In the genomic region with DNA sequence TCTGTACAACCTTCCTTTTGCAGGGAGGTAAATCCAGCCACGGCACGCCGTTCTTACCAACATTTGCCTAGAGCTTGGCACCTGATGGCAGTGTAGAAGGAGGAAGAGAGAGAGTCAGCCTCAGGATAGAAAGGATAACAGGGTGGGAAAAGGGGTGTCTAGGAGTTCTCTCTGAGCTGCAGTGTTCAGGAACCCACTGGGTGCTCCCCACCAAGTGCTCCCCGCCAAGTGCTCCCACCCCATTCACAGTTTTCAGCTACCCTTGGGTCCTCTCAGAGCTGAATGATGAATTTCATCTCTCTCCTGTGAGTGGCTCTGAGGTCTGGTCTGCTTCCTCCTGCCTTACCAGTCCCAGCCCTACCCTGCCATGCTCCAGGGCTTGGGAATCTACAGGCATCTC, we compare ENCODE assay signal across 10 mouse cellular contexts. TPM values are rescaled to one million over a fixed set of nuclear protein-coding genes. Genes with fewer than 3 reads are reported as not detected.
A peak's percentile ranks its signal among the peaks of the same experiment; 100 is the strongest.
DNase-seq lines count a peak whose midpoint lies in the region; ATAC-seq lines count a peak whose summit lies in the region.
"Had no signal": no experiment of that assay in that cellular context is flagged by ENCODE, and none has a peak within 500 bp of the region (broad histone marks: within the 10 kb centered on the region; RNA-seq: fewer than 3 reads in every experiment).

No protein-coding gene starts in this region.

- H3K79me2 ChIP-seq in macrophage (ENCODE audit: inconsistent target): peaks cover 75% of the 10 kb centered on the region

- H3K27ac ChIP-seq in heart, embryonic 13.5 days (replicated peaks): no peak overlapping the region
- peak overlapping the region; percentile 87 for H3K27ac ChIP-seq in brown adipose tissue, adult 24 weeks (replicated peaks; ENCODE audit: low read depth, low read length)
- no peak overlapping the region for H3K27ac ChIP-seq in hindbrain, embryonic 11.5 days (ENCODE audit: low read depth, low read length)
- peak overlapping the region; percentile 100 for H3K27ac ChIP-seq in macrophage

- peak overlapping the region; percentile 85 for H3K4me3 ChIP-seq in heart, embryonic 13.5 days
- H3K4me3 ChIP-seq in brown adipose tissue, adult 24 weeks (ENCODE audit: insufficient read depth, low read depth, low read length): peak overlapping the region; percentile 92
- H3K4me3 ChIP-seq in hindbrain, embryonic 11.5 days (ENCODE audit: low read depth, low read length): peak overlapping the region; percentile 64
- peak overlapping the region; percentile 78 for H3K4me3 ChIP-seq in macrophage (ENCODE audit: inconsistent target)

- no peaks in the 10 kb centered on the region for H3K9me3 ChIP-seq in heart, embryonic 13.5 days
- no peaks in the 10 kb centered on the region for H3K9me3 ChIP-seq in hindbrain, embryonic 11.5 days (ENCODE audit: control insufficient read depth, low read length)

- H3K4me1 ChIP-seq in heart, embryonic 13.5 days: peaks cover 67% of the 10 kb centered on the region
- H3K4me1 ChIP-seq in brown adipose tissue, adult 24 weeks (ENCODE audit: control insufficient read depth, insufficient read depth, insufficient read length, low read length): peaks cover 7% of the 10 kb centered on the region
- H3K4me1 ChIP-seq in hindbrain, embryonic 11.5 days (replicated peaks; ENCODE audit: control insufficient read depth, insufficient read depth, low read length): peaks cover 4% of the 10 kb centered on the region; the same call in 1 of the 2 replicates

- H3K9ac ChIP-seq in heart, embryonic 13.5 days: peak overlapping the region; percentile 92
- no peak overlapping the region for H3K9ac ChIP-seq in hindbrain, embryonic 11.5 days (ENCODE audit: low read depth, low read length)

- 74% methylated on average over 4 of the region's 4 CpGs for WGBS in heart, embryonic 13.5 days
- WGBS in hindbrain, embryonic 11.5 days: 76% methylated on average over 4 of the region's 4 CpGs
- 78% methylated on average over 4 of the region's 4 CpGs for WGBS in macrophage (ENCODE audit: missing documents)

- H3K36me3 ChIP-seq in heart, embryonic 13.5 days: no peaks in the 10 kb centered on the region
- no peaks in the 10 kb centered on the region for H3K36me3 ChIP-seq in hindbrain, embryonic 11.5 days (ENCODE audit: control insufficient read depth, insufficient read depth, low read length)
- peaks cover 27% of the 10 kb centered on the region; the same call in 1 of the 2 replicates for H3K36me3 ChIP-seq in macrophage (ENCODE audit: inconsistent target)

- no peak for ATAC-seq in heart, embryonic 13.5 days (ENCODE audit: extremely low read depth, insufficient number of reproducible peaks, low FRiP score, low TSS enrichment)
- no peak for ATAC-seq in hindbrain, embryonic 11.5 days (ENCODE audit: low FRiP score)

- DNase-seq in heart, postnatal 4 days: no peak
- DNase-seq in hindbrain, embryonic 11.5 days (ENCODE audit: low spot score): no peak
- DNase-seq in urinary bladder, adult 18-20 months (ENCODE audit: low spot score in 2 of 2): no peak
- DNase-seq in T-cell, adult 2 months (ENCODE audit: low spot score): no peak
- no peak for DNase-seq in right cerebral cortex, postnatal 25 days
- DNase-seq: right cerebral cortex, adult 18-20 months had no signal

- H3K27me3 ChIP-seq in heart, embryonic 13.5 days (replicated peaks): no peaks in the 10 kb centered on the region
- no peaks in the 10 kb centered on the region for H3K27me3 ChIP-seq in hindbrain, embryonic 11.5 days (ENCODE audit: control insufficient read depth, insufficient read depth, low read length)

- H3K4me2 ChIP-seq in heart, embryonic 13.5 days: peak overlapping the region; percentile 90
- H3K4me2 ChIP-seq in hindbrain, embryonic 11.5 days (replicated peaks; ENCODE audit: low read depth, low read length): peak overlapping the region; percentile 87; the same call in 1 of the 2 replicates

RNA-seq across cellular contexts. Expression of a gene that starts 1.9 kb away (rescaled TPM):
- polyA plus RNA-seq in heart, embryonic 13.5 days (2015; fragmentation: Nextera tagmentation; extraction: Ambion mirVana): 14.4 and 17.6 TPM in 2 replicates
- total RNA-seq in heart, postnatal 4 days (2021): 10 to 100 TPM; 22.4 to 23.0 TPM
- 10.9 and 11.9 TPM in 2 replicates for polyA plus RNA-seq in brown adipose tissue, adult 24 weeks (2012; ENCODE audit: insufficient read depth, insufficient read length, missing spikeins)
- polyA plus RNA-seq in hindbrain, embryonic 11.5 days (2014; fragmentation: Nextera tagmentation; extraction: Ambion mirVana): 17.2 and 18.4 TPM in 2 replicates
- 1,000 to 10,000 TPM in 25 of 26 experiments, 100 to 1,000 TPM in 1; 486 to 5,251 (median 2,764) TPM for total RNA-seq in macrophage (2018; cell fraction: chromatin; rRNA removed)
- 1,000 to 10,000 TPM; 1,654 to 2,625 (median 2,091) TPM for total RNA-seq in macrophage (2018; cell fraction: cytosol; rRNA removed)
- 1,000 to 10,000 TPM in 25 of 26 experiments, 100 to 1,000 TPM in 1; 968 to 4,930 (median 3,847) TPM for total RNA-seq in macrophage (2018; cell fraction: nucleus; rRNA removed)
- 1,368 to 2,259 TPM (median 1,677 TPM) in 3 replicates for polyA plus RNA-seq in macrophage (2018)

RNA-seq across cellular contexts. Expression of a gene that starts 58.2 kb away (rescaled TPM):
- not detected in 2 replicates for polyA plus RNA-seq in heart, embryonic 13.5 days (2015; fragmentation: Nextera tagmentation; extraction: Ambion mirVana)
- total RNA-seq in heart, postnatal 4 days (2021): not detected
- polyA plus RNA-seq in brown adipose tissue, adult 24 weeks (2012; ENCODE audit: insufficient read depth, insufficient read length, missing spikeins): not detected in 2 replicates
- polyA plus RNA-seq in hindbrain, embryonic 11.5 days (2014; fragmentation: Nextera tagmentation; extraction: Ambion mirVana): not detected in 2 replicates
- 1 to 10 TPM in 7 of 26 experiments, under 1 TPM in 14, not detected in 5; 0.25 to 2.4 (median 0.87) TPM for total RNA-seq in macrophage (2018; cell fraction: chromatin; rRNA removed)
- 1 to 10 TPM in 12 of 26 experiments, under 1 TPM in 14; 0.43 to 2.0 (median 0.90) TPM for total RNA-seq in macrophage (2018; cell fraction: cytosol; rRNA removed)
- total RNA-seq in macrophage (2018; cell fraction: nucleus; rRNA removed): 1 to 10 TPM in 14 of 26 experiments, under 1 TPM in 8, not detected in 4; 0.42 to 3.2 (median 1.1) TPM
- 0.26 to 1.1 TPM (median 0.55 TPM) in 3 replicates for polyA plus RNA-seq in macrophage (2018)
- polyA plus RNA-seq: large intestine, adult 2 months had no signal

Comparison
In these comparisons a context has a peak if more than half of its experiments do, and no peak if none do; other contexts are left out.
1. H3K27ac ChIP-seq: peak in brown adipose tissue, adult 24 weeks (single experiment) and macrophage (single experiment); none in heart, embryonic 13.5 days (single experiment) and hindbrain, embryonic 11.5 days (single experiment).
2. RNA of a gene that starts 1.9 kb away (polyA plus RNA-seq): 1,368 to 2,259 TPM in macrophage; 17.2 to 18.4 TPM in hindbrain, embryonic 11.5 days, 14.4 to 17.6 TPM in heart, embryonic 13.5 days and 10.9 to 11.9 TPM in brown adipose tissue, adult 24 weeks; every median in the first group is over 10 times any median in the second.
3. Peak in every context shown above with its lines, with median percentiles within 50 percentile points of each other: H3K4me3 ChIP-seq.